Mouse (Mus musculus): ENCODE data around the gene Olfr1143.

GRCm38 (mm10) chr2:87776143-87776542, 24.2 kb upstream of the Olfr1143 start:
- TF ChIP-seq GATA1 (IDR thresholded peaks at IDR 0.05; ENCODE audit: low read length) (no peak), TAL1 (IDR thresholded peaks at IDR 0.05; ENCODE audit: low read length) (no peak)
